Comparison of ENCODE assay signal across 19 mouse cellular contexts in the genomic region with DNA sequence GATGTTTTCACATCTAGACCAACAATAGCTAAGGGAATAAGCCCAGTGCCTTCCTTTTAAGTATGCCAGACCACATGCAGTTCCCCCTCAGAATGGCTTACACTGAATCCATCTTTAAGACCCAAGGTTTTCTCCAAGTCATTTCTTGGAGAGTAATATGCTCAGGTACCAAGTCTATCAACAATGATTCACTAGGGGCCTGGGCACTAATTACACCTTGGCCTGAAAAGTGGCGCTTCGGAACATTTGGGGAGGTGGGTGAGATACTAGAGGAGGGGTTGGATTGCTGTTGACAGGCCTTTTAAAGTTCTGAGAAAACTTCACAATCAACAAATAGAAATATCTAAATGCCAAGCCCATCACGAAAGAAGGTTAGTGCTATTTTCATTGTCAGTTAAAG. TPM values are rescaled to one million over a fixed set of nuclear protein-coding genes. Genes with fewer than 3 reads are reported as not detected.
DNase-seq lines count a peak whose midpoint lies in the region; ATAC-seq and TF ChIP-seq lines count a peak whose summit lies in the region.
"Had no signal": no experiment of that assay in that cellular context is flagged by ENCODE, and none has a peak within 500 bp of the region (broad histone marks: within the 10 kb centered on the region; RNA-seq: fewer than 3 reads in every experiment).

No protein-coding gene starts in this region.

- no peak for TF ChIP-seq CTCF in midbrain, postnatal 0 days (IDR thresholded peaks at IDR 0.05)

- no peak overlapping the region for H3K9ac ChIP-seq in forebrain, embryonic 13.5 days
- H3K9ac ChIP-seq in hindbrain, embryonic 15.5 days, result peak overlapping the region; percentile 22; the same call in 1 of the 2 replicates
- H3K9ac ChIP-seq in midbrain, postnatal 0 days (replicated peaks; ENCODE audit: low read length, poor library complexity, severe bottlenecking), result no peak overlapping the region

- peaks cover 69% of the 10 kb centered on the region for H3K27me3 ChIP-seq in forebrain, embryonic 13.5 days
- peaks cover 32% of the 10 kb centered on the region for H3K27me3 ChIP-seq in hindbrain, embryonic 15.5 days
- peaks cover 57% of the 10 kb centered on the region for H3K27me3 ChIP-seq in midbrain, postnatal 0 days (ENCODE audit: insufficient read depth, low read length)
- H3K27me3 ChIP-seq: CH12.LX had no signal

- no peak for ATAC-seq in forebrain, embryonic 13.5 days
- ATAC-seq in hindbrain, embryonic 15.5 days (ENCODE audit: low FRiP score, low read depth), result no peak
- no peak for ATAC-seq in midbrain, postnatal 0 days (ENCODE audit: low FRiP score)
- no peak for ATAC-seq in erythroid progenitor cell, adult 5-6 weeks (replicated peaks; ENCODE audit: low FRiP score, poor library complexity, severe bottlenecking)
- ATAC-seq: activated CD4-positive, CD25-positive, alpha-beta regulatory T cell, adult 4 months had no signal

- H3K27ac ChIP-seq in forebrain, embryonic 13.5 days, result peak overlapping the region; percentile 57
- no peak overlapping the region; the same call in 1 of the 2 replicates for H3K27ac ChIP-seq in hindbrain, embryonic 15.5 days (replicated peaks)
- no peak overlapping the region for H3K27ac ChIP-seq in midbrain, postnatal 0 days (ENCODE audit: low read depth, low read length)

- H3K4me1 ChIP-seq in forebrain, embryonic 13.5 days, result peaks cover 21% of the 10 kb centered on the region
- H3K4me1 ChIP-seq in hindbrain, embryonic 15.5 days (replicated peaks), result peaks cover 15% of the 10 kb centered on the region
- H3K4me1 ChIP-seq in midbrain, postnatal 0 days (ENCODE audit: insufficient read depth, low read length), result no peaks in the 10 kb centered on the region; the same call in 1 of the 2 replicates

- H3K4me3 ChIP-seq in forebrain, embryonic 13.5 days, result no peak overlapping the region
- H3K4me3 ChIP-seq in hindbrain, embryonic 15.5 days, result peak overlapping the region; percentile 18; the same call in 1 of the 2 replicates
- no peak overlapping the region for H3K4me3 ChIP-seq in midbrain, postnatal 0 days (ENCODE audit: low read depth, low read length)

- DNase-seq in cerebellum, adult 11-12 months, result peak; percentile 17
- DNase-seq in cerebellum, postnatal 14 days, result no peak
- DNase-seq in midbrain, postnatal 0 days (ENCODE audit: low spot score), result peak; percentile 5
- DNase-seq in adrenal gland, postnatal 4 days (ENCODE audit: low spot score in 2 of 2), result no peak
- no peak for DNase-seq in kidney, postnatal 4 days
- DNase-seq: cerebellum, adult 8-10 months; left cerebral cortex, postnatal 4 days; lung, postnatal 4 days; thymus, postnatal 14 days had no signal

- peak overlapping the region; percentile 35 for H3K4me2 ChIP-seq in forebrain, embryonic 13.5 days
- peak overlapping the region; percentile 59 for H3K4me2 ChIP-seq in hindbrain, embryonic 15.5 days
- H3K4me2 ChIP-seq in midbrain, postnatal 0 days (ENCODE audit: low read depth, low read length, poor library complexity, severe bottlenecking), result peak overlapping the region; percentile 9; the same call in 1 of the 2 replicates

- peaks cover 9% of the 10 kb centered on the region for H3K36me3 ChIP-seq in forebrain, embryonic 13.5 days (ENCODE audit: poor library complexity, severe bottlenecking)
- H3K36me3 ChIP-seq in hindbrain, embryonic 15.5 days, result no peaks in the 10 kb centered on the region
- no peaks in the 10 kb centered on the region for H3K36me3 ChIP-seq in midbrain, postnatal 0 days (ENCODE audit: insufficient read depth, low read length)

- 34% methylated on average over 3 of the region's 3 CpGs for WGBS in forebrain, embryonic 13.5 days
- WGBS in hindbrain, embryonic 15.5 days, result 18% methylated on average over 3 of the region's 3 CpGs
- WGBS in midbrain, postnatal 0 days, result 37% methylated on average over 3 of the region's 3 CpGs

- no peaks in the 10 kb centered on the region for H3K9me3 ChIP-seq in forebrain, embryonic 13.5 days (replicated peaks)
- H3K9me3 ChIP-seq in hindbrain, embryonic 15.5 days, result no peaks in the 10 kb centered on the region
- H3K9me3 ChIP-seq in midbrain, postnatal 0 days (ENCODE audit: low read length), result no peaks in the 10 kb centered on the region

RNA-seq across cellular contexts. Expression of a gene that starts 4.9 kb away (rescaled TPM):
- 48.4 and 62.0 TPM in 2 replicates for polyA plus RNA-seq in forebrain, embryonic 13.5 days (2015; fragmentation: Nextera tagmentation; extraction: Ambion mirVana)
- 52.6 and 61.6 TPM in 2 replicates for polyA plus RNA-seq in hindbrain, embryonic 15.5 days (2015; fragmentation: Nextera tagmentation; extraction: Ambion mirVana)
- 54.7 and 73.4 TPM in 2 replicates for total RNA-seq in midbrain, postnatal 0 days (2014; rRNA removed)
- polyA plus RNA-seq in midbrain, postnatal 0 days (2015; fragmentation: Nextera tagmentation; extraction: Ambion mirVana), result 22.2 and 33.5 TPM in 2 replicates
- under 1 TPM in 1 of 2 experiments, not detected in 1; 0.56 TPM for total RNA-seq in adrenal gland, postnatal 4 days (2021)
- total RNA-seq in erythroid progenitor cell, adult 5-6 weeks (2015; ENCODE audit: low replicate concordance), result not detected in 2 replicates
- total RNA-seq in erythroid progenitor cell, adult 5-6 weeks (2017; ENCODE audit: low replicate concordance), result not detected in 2 replicates
- total RNA-seq: CH12.LX had no signal
- polyA plus RNA-seq: activated CD4-positive, CD25-positive, alpha-beta regulatory T cell, adult 4 months; gonadal fat pad, adult 2 months; heart, embryonic 14.5 days; kidney, embryonic 14.5 days; liver, embryonic 16.5 days; stomach, embryonic 14.5 days had no signal

RNA-seq across cellular contexts. Expression of a gene that starts 8.3 kb away (rescaled TPM):
- polyA plus RNA-seq in forebrain, embryonic 13.5 days (2015; fragmentation: Nextera tagmentation; extraction: Ambion mirVana), result 10.8 and 15.1 TPM in 2 replicates
- 13.5 and 14.8 TPM in 2 replicates for polyA plus RNA-seq in hindbrain, embryonic 15.5 days (2015; fragmentation: Nextera tagmentation; extraction: Ambion mirVana)
- total RNA-seq in midbrain, postnatal 0 days (2014; rRNA removed), result 91.8 and 146 TPM in 2 replicates
- polyA plus RNA-seq in midbrain, postnatal 0 days (2015; fragmentation: Nextera tagmentation; extraction: Ambion mirVana), result 4.1 and 8.2 TPM in 2 replicates
- 1 to 10 TPM in 1 of 2 experiments, not detected in 1; 2.2 TPM for total RNA-seq in adrenal gland, postnatal 4 days (2021)
- total RNA-seq in erythroid progenitor cell, adult 5-6 weeks (2015; ENCODE audit: low replicate concordance), result not detected in 2 replicates
- not detected in 2 replicates for total RNA-seq in erythroid progenitor cell, adult 5-6 weeks (2017; ENCODE audit: low replicate concordance)
- total RNA-seq: CH12.LX had no signal
- polyA plus RNA-seq: activated CD4-positive, CD25-positive, alpha-beta regulatory T cell, adult 4 months; gonadal fat pad, adult 2 months; heart, embryonic 14.5 days; stomach, embryonic 14.5 days had no signal

Comparison
In these comparisons a context has a peak if more than half of its experiments do, and no peak if none do; other contexts are left out.
1. DNase-seq: peak in cerebellum, adult 11-12 months (single experiment) and midbrain, postnatal 0 days (single experiment); none in cerebellum, postnatal 14 days (0 of 2), adrenal gland, postnatal 4 days (0 of 2) and kidney, postnatal 4 days (0 of 2).
2. H3K4me2 ChIP-seq: peak in every context shown above with its lines; median percentile 59 in hindbrain, embryonic 15.5 days; 35 in forebrain, embryonic 13.5 days; 9 in midbrain, postnatal 0 days.
3. RNA of a gene that starts 4.9 kb away (total RNA-seq): 54.7 to 73.4 TPM in midbrain, postnatal 0 days; 0.56 TPM in adrenal gland, postnatal 4 days and not detected in erythroid progenitor cell, adult 5-6 weeks; every median in the first group is over 10 times any median in the second.
4. RNA of a gene that starts 8.3 kb away (total RNA-seq): 91.8 to 146 TPM in midbrain, postnatal 0 days; 2.2 TPM in adrenal gland, postnatal 4 days and not detected in erythroid progenitor cell, adult 5-6 weeks; every median in the first group is over 10 times any median in the second.